Mouse (Mus musculus) neural tube, embryonic 15.5 days (tissue): ENCODE measurements around the gene Robo4. TPM values are rescaled to one million over a fixed set of nuclear protein-coding genes. Genes with fewer than 3 reads are reported as not detected.
A peak's percentile ranks its signal among the peaks of the same experiment; 100 is the strongest.

Experiments
- ATAC-seq: fragments of 200-750 bp; cut with Nextera tagmentation; 2 replicates; pipeline ENCODE4 v1.8.0; 2017; ENCODE audit warnings: mild to moderate bottlenecking, moderate TSS enrichment, moderate library complexity; ENCODE audit not compliant: low FRiP score
- H3K27ac ChIP-seq: fragments of 300-500 bp; sonication (generic); replicated peaks from 2 replicates; pipeline ENCODE4 v1.5.1; 2015; ENCODE audit warnings: mild to moderate bottlenecking, inconsistent platforms
- H3K27me3 ChIP-seq: fragments of 300-500 bp; sonication (generic); replicated peaks from 2 replicates; pipeline ENCODE4 v1.6.1; 2015; ENCODE audit warnings: inconsistent platforms
- H3K36me3 ChIP-seq: fragments of 300-500 bp; sonication (generic); 2 replicates; pipeline ENCODE4 v1.6.1; 2015; ENCODE audit warnings: inconsistent platforms
- H3K4me1 ChIP-seq: fragments of 300-500 bp; sonication (generic); 2 replicates; pipeline ENCODE4 v1.6.1; 2015; ENCODE audit warnings: inconsistent platforms
- H3K4me2 ChIP-seq: fragments of 300-500 bp; sonication (generic); 2 replicates; pipeline ENCODE4 v1.6.1; 2015; ENCODE audit warnings: inconsistent platforms, mild to moderate bottlenecking, moderate library complexity
- H3K4me3 ChIP-seq: fragments of 300-500 bp; sonication (generic); replicated peaks from 2 replicates; pipeline ENCODE4 v1.5.1; 2015; ENCODE audit warnings: mild to moderate bottlenecking, inconsistent platforms
- H3K9ac ChIP-seq: fragments of 300-500 bp; sonication (generic); replicated peaks from 2 replicates; pipeline ENCODE4 v1.6.1; 2015; ENCODE audit warnings: mild to moderate bottlenecking, inconsistent platforms
- H3K9me3 ChIP-seq: fragments of 300-500 bp; sonication (generic); replicated peaks from 2 replicates; pipeline ENCODE4 v1.6.1; 2016; ENCODE audit warnings: inconsistent platforms
- WGBS: fragments of 180-500 bp; shearing (Covaris S2); methylation state at CpG from one replicate; pipeline ENCODE4 v1.1.7; 2015; ENCODE audit warnings: mixed read lengths; 5-methylcytosine and 5-hydroxymethylcytosine counted together
- polyA plus RNA-seq: library from polyadenylated mRNA; unstranded; fragments of >200 nt; fragmentation: Nextera tagmentation; extraction: Ambion mirVana; gene quantifications from 2 replicates; pipeline ENCODE4 v1.2.1, GENCODE M21; 2015

Robo4 gene
- polyA plus RNA-seq: 5.4 and 6.2 TPM in 2 replicates

- H3K4me2 ChIP-seq: no peak within 1 kb of the TSS
- 26% methylated on average over 7 of the region's 7 CpGs for WGBS
- H3K9ac ChIP-seq: no peak within 1 kb of the TSS
- no peak; the same call in 1 of the 2 replicates for ATAC-seq
- H3K4me1 ChIP-seq: no peaks in the 10 kb centered on the region
- no peak within 1 kb of the TSS for H3K4me3 ChIP-seq
- 0 out of 2 replicates have a peak, but pooled peaks cover 3% of the 10 kb centered on the region for H3K27me3 ChIP-seq
- no peaks in the 10 kb centered on the region for H3K9me3 ChIP-seq
- H3K36me3 ChIP-seq: no peaks in the 10 kb centered on the region
- H3K27ac ChIP-seq: no peak within 1 kb of the TSS
Measured at GRCm38 (mm10) chr9:37401802-37402201, at the start of gene Robo4. Robo4 (plus strand) TSS chr9:37401897.

GRCm38 (mm10) chr9:37354485-37354884 lies 47.2 kb upstream of the Robo4 start:
- Histone ChIP-seq H3K4me2 (no peak overlapping the region), H3K9ac (no peak overlapping the region), H3K27me3 (no peaks in the 10 kb centered on the region), H3K4me3 (no peak overlapping the region), H3K36me3 (no peaks in the 10 kb centered on the region), H3K27ac (no peak overlapping the region), H3K4me1 (peaks cover 3% of the 10 kb centered on the region; the same call in 1 of the 2 replicates), H3K9me3 (no peaks in the 10 kb centered on the region)
- no peak for ATAC-seq
- 88% methylated on average over 1 of the region's 1 CpGs for WGBS

- peaks cover 7% of the 10 kb centered on the region; the same call in 1 of the 2 replicates for H3K4me1 ChIP-seq
- H3K36me3 ChIP-seq: no peaks in the 10 kb centered on the region
- no peak overlapping the region for H3K9ac ChIP-seq
- 25% methylated on average over 7 of the region's 7 CpGs for WGBS
- no peak overlapping the region for H3K4me3 ChIP-seq
- no peaks in the 10 kb centered on the region for H3K9me3 ChIP-seq
- no peaks in the 10 kb centered on the region for H3K27me3 ChIP-seq
- peak; percentile 86 for ATAC-seq
- no peak overlapping the region for H3K4me2 ChIP-seq
- peak overlapping the region; percentile 73 for H3K27ac ChIP-seq
Measured at GRCm38 (mm10) chr9:37358713-37359330, 42.9 kb upstream of the Robo4 start.

GRCm38 (mm10) chr9:37359331-37360220 lies 42.1 kb upstream of the Robo4 start:
- Histone ChIP-seq H3K36me3 (no peaks in the 10 kb centered on the region), H3K9ac (no peak overlapping the region), H3K27ac (peak overlapping the region; percentile 73), H3K4me2 (no peak overlapping the region), H3K4me1 (peaks cover 7% of the 10 kb centered on the region; the same call in 1 of the 2 replicates), H3K4me3 (no peak overlapping the region), H3K9me3 (no peaks in the 10 kb centered on the region), H3K27me3 (no peaks in the 10 kb centered on the region)
- peak; percentile 83 for ATAC-seq
- 15% methylated on average over 6 of the region's 6 CpGs for WGBS

- Histone ChIP-seq H3K9ac (no peak overlapping the region), H3K4me1 (peaks cover 7% of the 10 kb centered on the region; the same call in 1 of the 2 replicates), H3K4me3 (no peak overlapping the region), H3K36me3 (no peaks in the 10 kb centered on the region), H3K9me3 (no peaks in the 10 kb centered on the region), H3K4me2 (no peak overlapping the region), H3K27me3 (no peaks in the 10 kb centered on the region), H3K27ac (no peak overlapping the region)
- no peak for ATAC-seq
Measured at GRCm38 (mm10) chr9:37362084-37362483, 39.6 kb upstream of the Robo4 start.

GRCm38 (mm10) chr9:37362881-37363280 lies 38.8 kb upstream of the Robo4 start:
- WGBS: 74% methylated on average over 1 of the region's 1 CpGs
- Histone ChIP-seq H3K4me2 (no peak overlapping the region), H3K4me3 (no peak overlapping the region), H3K9me3 (no peaks in the 10 kb centered on the region), H3K36me3 (no peaks in the 10 kb centered on the region), H3K27ac (no peak overlapping the region), H3K9ac (no peak overlapping the region), H3K4me1 (peaks cover 7% of the 10 kb centered on the region; the same call in 1 of the 2 replicates), H3K27me3 (no peaks in the 10 kb centered on the region)
- no peak for ATAC-seq

GRCm38 (mm10) chr9:37363551-37363950 lies 38.1 kb upstream of the Robo4 start:
- peaks cover 7% of the 10 kb centered on the region; the same call in 1 of the 2 replicates for H3K4me1 ChIP-seq
- H3K27ac ChIP-seq: no peak overlapping the region
- H3K4me2 ChIP-seq: no peak overlapping the region
- no peak for ATAC-seq
- no peak overlapping the region for H3K9ac ChIP-seq
- no peaks in the 10 kb centered on the region for H3K9me3 ChIP-seq
- 74% methylated on average over 3 of the region's 3 CpGs for WGBS
- H3K4me3 ChIP-seq: no peak overlapping the region
- H3K36me3 ChIP-seq: no peaks in the 10 kb centered on the region
- no peaks in the 10 kb centered on the region for H3K27me3 ChIP-seq

- H3K4me2 ChIP-seq: no peak overlapping the region
- ATAC-seq: no peak
- H3K9me3 ChIP-seq: no peaks in the 10 kb centered on the region
- no peak overlapping the region for H3K4me3 ChIP-seq
- H3K27ac ChIP-seq: no peak overlapping the region
- no peaks in the 10 kb centered on the region for H3K36me3 ChIP-seq
- WGBS: 58% methylated on average over 3 of the region's 3 CpGs
- no peak overlapping the region for H3K9ac ChIP-seq
- peaks cover 6% of the 10 kb centered on the region; the same call in 1 of the 2 replicates for H3K4me1 ChIP-seq
- no peaks in the 10 kb centered on the region for H3K27me3 ChIP-seq
Measured at GRCm38 (mm10) chr9:37364392-37364791, 37.3 kb upstream of the Robo4 start.

GRCm38 (mm10) chr9:37365706-37366105 lies 36.0 kb upstream of the Robo4 start:
- no peaks in the 10 kb centered on the region for H3K4me1 ChIP-seq
- no peak for ATAC-seq
- no peaks in the 10 kb centered on the region for H3K36me3 ChIP-seq
- H3K9me3 ChIP-seq: no peaks in the 10 kb centered on the region
- 75% methylated on average over 5 of the region's 5 CpGs for WGBS
- H3K9ac ChIP-seq: no peak overlapping the region
- no peak overlapping the region for H3K4me2 ChIP-seq
- no peaks in the 10 kb centered on the region for H3K27me3 ChIP-seq
- no peak overlapping the region for H3K27ac ChIP-seq
- no peak overlapping the region for H3K4me3 ChIP-seq

GRCm38 (mm10) chr9:37367301-37368080 lies 34.2 kb upstream of the Robo4 start, which contains the start of gene Hepacam:
Hepacam (plus strand) TSS chr9:37367351.
- no peaks in the 10 kb centered on the region for H3K36me3 ChIP-seq
- H3K27me3 ChIP-seq: no peaks in the 10 kb centered on the region
- H3K4me1 ChIP-seq: no peaks in the 10 kb centered on the region
- WGBS: 69% methylated on average over 17 of the region's 17 CpGs
- H3K27ac ChIP-seq: peak within 1 kb of the TSS; percentile 80
- ATAC-seq: peak; percentile 85
- peak within 1 kb of the TSS; percentile 24 for H3K4me3 ChIP-seq
- no peaks in the 10 kb centered on the region for H3K9me3 ChIP-seq
- no peak within 1 kb of the TSS for H3K9ac ChIP-seq
- peak within 1 kb of the TSS; percentile 28; the same call in 1 of the 2 replicates for H3K4me2 ChIP-seq

GRCm38 (mm10) chr9:37368081-37368830 lies 33.4 kb upstream of the Robo4 start:
- ATAC-seq: no peak; the same call in 1 of the 2 replicates
- 83% methylated on average over 11 of the region's 11 CpGs for WGBS
- H3K4me3 ChIP-seq: peak overlapping the region; percentile 24

More at GRCm38 (mm10) chr9:37368081-37368830, 33.4 kb upstream of the Robo4 start:
- no peaks in the 10 kb centered on the region for H3K4me1 ChIP-seq
- H3K36me3 ChIP-seq: no peaks in the 10 kb centered on the region
- H3K4me2 ChIP-seq: peak overlapping the region; percentile 28
- H3K9me3 ChIP-seq: no peaks in the 10 kb centered on the region
- H3K9ac ChIP-seq: no peak overlapping the region
- H3K27ac ChIP-seq: peak overlapping the region; percentile 80
- no peaks in the 10 kb centered on the region for H3K27me3 ChIP-seq
